Mouse (Mus musculus) right cerebral cortex, postnatal 36 days (tissue): ENCODE results near the gene Phf14.
"Not testable (repeated sequence)": the region's sequence is repeated elsewhere in the genome, so short reads cannot be mapped to it uniquely, and the experiment has no call there.

ENCODE experiments used
- DNase-seq, 2 experiments: peaks; one replicate each; pipeline ENCODE4 v3.0.0; 2022; ENCODE audit warnings: low spot score in 2 of 2, mixed read lengths in 1 of 2

Phf14 gene

DNA sequence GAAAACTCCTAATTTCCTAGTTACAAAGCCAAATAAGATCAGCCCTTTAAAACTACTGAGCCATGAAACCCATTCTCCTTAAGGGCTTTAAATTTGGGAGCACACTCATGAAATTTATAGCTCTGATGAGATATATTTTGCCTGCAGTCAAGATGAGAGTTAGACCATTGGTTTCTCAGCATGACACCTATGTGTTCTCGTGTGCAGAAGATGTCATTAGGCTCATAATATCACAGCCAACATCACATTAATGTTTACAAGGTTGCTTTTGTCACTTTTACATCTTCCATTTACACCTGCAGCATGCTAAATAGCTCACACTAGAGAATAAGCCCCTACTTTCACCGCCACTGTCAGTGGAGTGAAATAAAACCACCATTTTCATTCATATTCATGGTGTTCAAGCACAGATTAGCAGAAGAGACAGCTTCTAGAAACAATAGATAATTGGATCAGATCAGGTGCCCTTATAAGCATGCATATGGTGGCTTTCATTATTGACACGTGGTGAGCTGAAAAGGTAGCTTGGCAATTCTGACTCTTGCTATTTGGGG lies 181.9 kb downstream of the Phf14 start:
- no peak for DNase-seq

DNA sequence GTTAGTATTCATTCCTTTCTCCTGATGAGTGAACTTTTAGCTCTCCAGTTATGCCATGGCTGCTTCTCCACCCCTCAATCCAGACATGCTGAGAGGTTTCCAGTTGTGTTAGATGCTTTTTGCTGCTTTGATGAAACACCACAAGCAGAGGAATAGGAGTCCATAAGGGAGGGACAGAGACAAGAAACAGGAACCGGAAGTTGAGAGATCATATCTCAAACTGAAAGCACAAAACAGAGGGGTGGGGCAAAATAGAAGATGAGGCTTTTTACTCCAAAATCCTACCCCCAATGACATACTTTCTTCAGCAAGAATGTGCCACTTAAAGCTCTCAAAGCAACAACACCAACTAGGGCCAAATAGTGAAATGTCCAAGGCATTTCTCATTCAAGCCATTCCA lies 188.1 kb downstream of the Phf14 start:
- no peak for DNase-seq

DNA sequence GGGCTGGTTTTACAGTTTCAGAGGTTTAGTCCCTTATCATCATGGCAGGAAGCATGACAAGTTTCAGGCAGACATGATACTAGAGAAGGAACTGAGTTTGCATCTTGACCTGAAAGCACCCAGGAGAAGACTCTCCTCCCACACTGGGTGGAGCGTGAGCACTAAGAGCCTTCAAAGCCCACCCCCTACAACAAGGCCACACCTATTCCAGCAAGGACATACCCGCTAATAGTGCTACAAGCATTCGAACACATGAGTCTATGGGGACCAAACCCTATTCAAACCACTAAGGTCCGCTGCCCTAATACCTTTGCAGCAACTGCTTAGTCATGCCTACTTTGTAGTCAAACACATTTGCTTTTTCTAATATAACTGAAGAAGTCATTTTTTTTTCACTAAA lies 189.5 kb downstream of the Phf14 start:
- DNase-seq: no peak

DNA sequence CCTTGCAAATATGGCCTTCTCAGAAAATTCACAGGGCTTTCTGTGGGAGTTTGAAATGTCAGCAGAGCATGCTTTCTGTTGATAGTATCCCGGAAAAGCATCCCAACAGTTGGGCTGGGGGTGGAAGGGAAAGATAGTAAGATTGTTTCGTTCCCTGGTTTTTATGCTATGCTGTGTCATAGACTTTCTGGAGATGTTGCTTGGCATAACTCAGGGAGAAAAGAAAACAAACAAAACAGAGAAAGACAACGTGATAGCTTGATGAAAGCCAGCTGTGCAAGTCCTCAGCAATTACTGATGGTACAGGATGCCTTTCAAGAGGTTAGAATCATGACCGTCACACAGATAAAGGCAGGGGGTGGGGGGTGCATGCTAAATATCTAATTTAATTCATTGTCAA lies 197.5 kb downstream of the Phf14 start:
- peak; percentile 30 to 33 for DNase-seq

DNA sequence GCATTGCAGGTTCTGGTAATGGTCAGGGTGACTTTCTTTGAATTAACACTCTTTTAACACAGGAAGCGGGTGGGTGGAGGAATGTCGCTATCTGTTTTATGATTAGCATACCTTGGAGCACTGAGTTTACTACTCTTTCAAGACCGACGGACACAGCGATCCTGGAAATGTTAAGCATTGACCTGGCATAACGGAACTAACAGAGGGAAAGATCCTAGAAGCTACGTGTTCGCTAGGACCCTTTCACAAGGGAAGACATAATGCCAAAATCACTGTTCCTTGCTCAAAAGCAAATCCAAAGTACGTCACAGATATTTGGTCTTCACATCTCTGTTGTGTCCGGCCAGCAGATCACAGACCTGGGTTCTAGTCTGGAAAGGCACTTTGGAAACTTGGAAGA lies 199.7 kb downstream of the Phf14 start:
- DNase-seq: no peak

DNA sequence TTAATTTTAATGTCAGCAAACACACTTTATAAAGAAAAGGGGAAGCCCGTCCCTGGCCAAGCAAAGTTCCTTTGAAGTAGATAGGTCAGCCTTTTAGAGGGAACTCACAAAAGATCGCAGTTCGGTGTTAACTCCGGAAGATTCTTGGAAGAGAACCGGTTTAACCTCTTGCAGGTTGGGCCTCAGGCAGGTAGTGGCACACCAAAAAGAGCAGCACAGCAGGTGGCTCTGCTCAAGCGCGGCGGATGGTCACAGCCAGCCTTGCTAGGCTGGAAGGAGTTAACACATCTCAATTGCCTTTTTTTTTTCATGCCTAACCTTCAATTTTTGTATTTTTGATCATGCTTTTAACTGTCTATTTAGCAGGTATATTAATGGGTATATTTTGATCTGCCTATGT lies 200.2 kb downstream of the Phf14 start:
- DNase-seq: no peak

DNA sequence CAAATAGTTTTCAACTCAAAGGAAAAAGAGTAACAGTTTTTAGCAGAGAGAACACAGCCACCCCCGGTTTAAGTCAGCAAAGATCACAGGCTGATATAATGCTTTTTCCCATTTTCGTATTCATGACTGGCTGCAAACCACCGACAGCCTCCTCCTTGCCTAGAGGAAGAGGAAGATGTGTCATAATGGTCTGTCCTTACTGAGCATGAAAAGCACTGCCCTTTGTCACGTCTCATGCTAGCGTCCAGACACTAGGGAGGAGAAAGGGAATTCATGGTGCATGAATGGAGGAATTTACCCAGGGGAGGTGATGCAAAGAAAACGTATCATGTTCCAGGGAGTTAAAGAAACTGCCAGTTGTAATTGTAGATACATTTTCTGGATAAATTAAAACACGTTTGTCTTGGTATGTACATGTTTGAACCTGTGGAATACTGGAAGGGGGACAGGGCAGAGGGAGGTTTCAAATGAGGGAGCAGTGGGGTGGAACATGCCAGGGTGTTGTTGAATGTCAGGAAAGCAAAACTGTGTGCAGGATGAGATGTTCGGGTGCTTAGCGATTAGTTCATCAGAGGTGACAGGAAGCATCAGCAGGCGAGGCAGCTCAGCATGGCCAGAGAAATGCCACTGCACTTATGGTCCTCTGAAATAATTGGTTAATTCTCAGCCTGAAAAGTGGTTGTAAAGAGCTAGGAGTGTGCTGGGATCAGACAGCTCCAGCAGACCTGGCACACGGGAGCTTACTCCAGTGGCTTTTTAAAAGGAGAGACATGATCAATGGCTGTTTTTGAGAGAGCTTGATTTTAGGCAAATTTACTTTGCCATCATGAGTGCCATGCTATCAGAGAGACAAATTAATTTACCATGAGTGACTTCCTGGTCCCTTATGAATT lies 209.6 kb downstream of the Phf14 start:
- no peak for DNase-seq

DNA sequence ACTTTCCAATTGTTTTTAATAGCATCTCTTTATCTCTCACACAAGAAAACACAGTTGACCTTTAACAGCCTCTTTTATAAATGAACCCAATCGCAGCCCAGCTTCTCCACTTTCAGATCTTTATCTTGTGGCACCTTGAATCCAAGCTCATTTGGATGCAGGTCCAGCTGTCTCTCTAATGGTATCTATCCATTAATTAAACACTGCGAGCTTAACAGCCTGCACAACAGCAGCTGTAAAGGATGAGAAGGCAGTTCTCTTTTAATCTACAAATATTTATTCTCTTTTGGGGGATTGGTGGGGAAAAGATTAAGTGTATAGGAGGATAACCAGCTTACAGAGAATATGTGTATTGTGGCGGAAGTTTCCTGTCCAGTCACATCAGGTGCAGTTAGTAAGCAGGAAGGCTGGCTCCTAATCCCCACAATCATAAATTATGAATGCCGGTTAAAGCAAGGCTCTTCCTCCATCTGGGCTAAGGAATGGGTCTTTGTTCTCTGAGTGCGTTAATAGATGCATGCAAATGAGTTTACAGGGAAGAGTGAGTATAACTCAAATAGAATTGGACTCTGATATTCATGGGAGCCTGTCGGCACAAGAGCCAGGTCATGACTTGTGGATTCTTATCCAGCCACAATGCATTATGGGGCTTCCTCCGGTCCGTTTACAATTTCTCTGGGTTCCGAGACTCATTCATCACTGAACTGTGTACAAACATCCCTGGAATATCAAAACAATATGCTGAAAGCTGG lies 210.4 kb downstream of the Phf14 start:
- DNase-seq: no peak

DNA sequence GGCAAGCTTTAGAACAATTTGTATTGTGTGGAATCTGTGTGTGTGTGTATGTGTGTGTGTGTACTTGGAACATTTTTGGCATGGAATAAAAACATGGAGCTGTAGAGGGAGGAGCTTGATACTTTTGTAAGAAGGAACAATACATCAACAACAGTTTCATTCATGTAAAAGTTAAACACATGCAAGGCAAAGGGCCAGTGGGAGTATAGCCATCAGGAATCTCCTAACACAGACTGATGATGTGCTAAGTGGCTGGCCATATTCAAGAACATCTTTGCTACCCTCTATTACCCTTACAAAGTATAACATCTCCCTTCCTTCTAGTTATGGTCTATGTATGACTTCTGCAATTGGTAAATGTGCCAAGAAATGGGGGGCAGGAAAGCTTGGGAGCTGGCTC lies 215.2 kb downstream of the Phf14 start:
- no peak for DNase-seq

DNA sequence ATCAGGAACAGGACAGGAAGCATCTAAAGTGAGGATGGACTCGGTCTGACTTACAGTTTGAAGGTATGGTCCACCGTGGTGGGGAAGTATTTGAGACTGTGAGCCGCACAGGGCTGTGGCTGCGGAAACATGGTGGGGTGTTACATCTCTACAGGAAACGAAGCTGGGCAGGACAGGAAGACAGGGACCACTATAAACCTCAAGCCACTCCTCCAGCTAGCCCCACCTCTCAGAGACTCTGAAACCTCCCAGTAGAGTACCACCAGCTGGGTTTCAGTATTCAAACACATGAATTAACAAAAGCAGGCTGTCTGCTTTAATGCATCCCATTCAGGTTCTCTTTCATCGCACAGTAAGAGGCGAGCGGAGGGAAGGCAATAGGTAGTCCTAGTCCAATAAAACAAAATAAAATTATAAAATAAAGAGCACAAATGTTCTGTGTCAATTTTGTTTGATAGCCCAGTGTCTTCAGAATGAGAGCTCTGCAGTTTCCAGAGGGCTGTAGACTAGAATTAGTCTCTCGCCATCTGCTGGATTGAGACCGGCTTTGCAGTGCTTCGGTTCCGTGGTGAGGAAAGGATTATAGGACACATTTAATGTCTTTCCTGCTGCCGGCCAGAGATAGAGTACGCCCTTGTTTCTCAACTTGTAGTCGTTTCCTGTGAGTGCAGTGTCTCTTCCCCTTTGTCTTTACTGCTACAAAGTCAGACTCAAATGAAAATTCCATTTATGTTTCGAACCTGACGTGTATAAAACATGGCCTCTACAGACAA lies 217.6 kb downstream of the Phf14 start:
- peak; percentile 26 to 47 for DNase-seq

DNA sequence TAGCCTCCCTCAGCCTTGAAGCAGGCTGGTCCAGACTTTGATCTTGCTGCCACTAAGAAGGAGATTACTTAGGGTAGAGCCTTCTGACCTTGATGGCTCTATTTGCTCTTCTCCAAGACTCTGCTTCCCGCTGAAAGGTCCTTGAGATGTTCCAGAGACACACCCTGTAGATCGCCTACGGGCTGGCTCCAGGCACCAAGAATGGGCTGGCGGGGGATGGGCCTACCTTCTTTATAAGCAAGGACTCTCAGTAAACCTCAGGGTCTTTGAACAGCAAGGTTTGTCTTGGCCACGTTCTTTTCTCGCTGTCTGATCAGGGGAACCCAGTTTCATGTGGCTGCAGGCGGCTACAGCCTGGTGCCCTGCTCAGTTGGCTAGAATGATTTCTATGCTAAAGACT lies 219.0 kb downstream of the Phf14 start:
- DNase-seq: not testable (repeated sequence)

DNA sequence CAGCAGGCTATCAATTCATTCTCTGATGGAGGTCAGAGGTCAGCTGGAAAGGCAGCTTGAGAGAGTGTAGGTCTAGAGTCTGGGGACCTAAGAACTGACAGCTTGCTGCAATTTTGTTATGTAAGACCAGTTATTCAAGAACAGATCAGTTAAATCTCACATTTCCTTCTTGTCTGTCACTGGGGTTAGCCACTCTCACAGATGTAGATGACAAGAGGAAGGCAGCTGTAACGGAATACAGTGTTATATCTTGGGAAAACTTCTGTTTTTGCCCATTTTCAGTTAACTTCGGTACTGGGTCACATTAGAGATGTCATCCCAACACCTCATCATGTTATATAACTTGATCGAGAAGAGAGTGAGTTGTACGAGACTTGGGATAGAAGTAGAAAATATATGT lies 219.7 kb downstream of the Phf14 start:
- DNase-seq: no peak
